Mouse (Mus musculus) cerebellum, adult 8-10 months (tissue): Measurements from ENCODE around the gene Dot1l.

ENCODE experiments used
- DNase-seq: peaks from one replicate; pipeline ENCODE4 v3.0.0; 2022

Gene Dot1l

DNA sequence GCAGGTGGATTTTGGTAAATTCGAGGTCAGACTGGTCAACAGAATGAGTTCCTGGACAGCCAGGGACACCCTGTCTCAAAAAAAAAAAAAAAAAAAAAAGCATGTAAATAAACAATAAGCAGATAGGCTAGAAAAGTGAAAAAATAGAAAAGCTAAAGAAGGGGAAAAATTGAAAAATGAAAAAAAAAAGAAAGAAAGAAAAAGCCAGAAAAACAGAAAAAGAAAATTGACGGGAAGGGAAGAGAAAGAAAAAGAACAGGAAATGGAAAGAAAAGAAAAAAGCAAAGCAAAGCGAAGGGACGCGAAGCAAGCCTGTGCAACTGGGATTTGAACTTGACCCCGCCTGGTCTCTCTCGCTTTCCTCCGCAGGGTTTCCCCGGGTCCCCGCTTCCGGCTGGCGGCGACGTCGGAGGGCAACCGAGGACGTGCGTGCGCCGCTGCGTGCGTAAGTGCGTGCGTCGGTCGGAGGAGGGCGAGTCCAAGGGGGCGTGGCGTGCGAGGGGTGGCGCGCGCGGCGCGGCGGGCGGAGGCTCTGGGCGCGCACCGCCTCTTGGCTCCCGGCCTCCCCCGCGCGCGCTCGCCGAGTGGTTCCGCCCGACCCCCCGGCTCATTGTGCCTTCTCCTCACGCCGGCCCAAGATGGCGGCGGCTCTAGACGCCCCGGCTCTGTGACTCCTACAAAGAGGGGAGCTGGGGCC lies at the start of gene Dot1l:
Gene Dot1l, plus strand, starts transcription at position 613 of the 697 bp plus-strand sequence.
- DNase-seq, result peak; percentile 98

DNA sequence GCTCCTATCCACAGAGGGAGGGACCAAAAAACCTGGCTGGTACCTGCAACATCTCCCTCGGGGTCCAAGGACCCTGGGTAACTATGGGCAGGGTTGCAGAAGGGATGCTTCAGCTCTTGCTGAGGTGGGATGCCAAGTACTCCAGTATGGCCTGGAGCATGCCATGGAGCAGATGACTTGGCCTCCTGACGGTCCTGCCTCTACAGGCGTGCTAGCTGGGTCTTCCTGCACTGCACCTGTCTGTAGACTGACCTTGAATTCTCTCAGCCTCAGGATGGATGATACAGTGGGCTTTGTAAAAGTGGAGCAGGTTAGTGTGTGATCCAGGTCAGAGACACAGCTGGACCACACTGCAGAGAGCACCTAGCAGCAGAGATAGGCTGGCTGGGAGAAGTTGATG lies 49.5 kb upstream of the Dot1l start:
- DNase-seq, result no peak

DNA sequence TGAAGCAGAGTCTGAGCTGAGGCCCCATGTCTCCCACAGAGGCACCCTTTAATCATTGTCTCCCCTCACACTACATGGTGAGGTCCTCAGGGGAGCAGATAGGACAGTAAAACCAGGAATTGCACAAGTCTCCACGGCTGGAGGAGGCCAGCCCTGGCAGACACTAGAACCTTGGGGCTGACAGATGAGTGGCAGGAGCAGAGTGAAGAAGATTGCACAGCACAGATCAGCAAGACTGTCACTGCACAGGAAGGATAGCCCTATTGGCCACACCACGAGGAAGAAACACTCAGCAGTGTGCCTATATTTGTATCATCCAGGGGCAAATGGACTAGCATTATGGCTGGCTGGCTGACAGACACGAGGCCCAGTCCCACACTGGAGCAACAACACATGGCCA lies 44.2 kb upstream of the Dot1l start:
- DNase-seq, result no peak

DNA sequence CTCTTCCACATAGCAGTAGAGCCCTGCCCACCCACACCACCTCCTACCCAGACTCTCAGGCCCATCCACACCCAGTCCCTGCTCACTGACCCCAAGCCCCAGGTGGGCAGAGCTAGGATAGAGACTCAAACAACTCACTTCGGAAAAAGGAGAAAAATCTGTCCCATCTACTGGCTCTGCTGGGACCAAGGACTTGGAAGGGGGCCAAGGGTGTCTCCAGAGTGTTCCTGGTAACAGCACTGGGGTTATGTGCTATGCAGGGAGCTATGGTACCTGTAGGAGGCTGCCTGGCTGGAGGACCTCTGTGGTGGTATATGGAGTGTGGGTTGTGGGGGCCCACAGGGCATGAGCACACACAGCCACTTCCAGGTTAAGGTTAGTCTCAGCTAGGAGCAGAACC lies 37.7 kb upstream of the Dot1l start:
- DNase-seq, result no peak

DNA sequence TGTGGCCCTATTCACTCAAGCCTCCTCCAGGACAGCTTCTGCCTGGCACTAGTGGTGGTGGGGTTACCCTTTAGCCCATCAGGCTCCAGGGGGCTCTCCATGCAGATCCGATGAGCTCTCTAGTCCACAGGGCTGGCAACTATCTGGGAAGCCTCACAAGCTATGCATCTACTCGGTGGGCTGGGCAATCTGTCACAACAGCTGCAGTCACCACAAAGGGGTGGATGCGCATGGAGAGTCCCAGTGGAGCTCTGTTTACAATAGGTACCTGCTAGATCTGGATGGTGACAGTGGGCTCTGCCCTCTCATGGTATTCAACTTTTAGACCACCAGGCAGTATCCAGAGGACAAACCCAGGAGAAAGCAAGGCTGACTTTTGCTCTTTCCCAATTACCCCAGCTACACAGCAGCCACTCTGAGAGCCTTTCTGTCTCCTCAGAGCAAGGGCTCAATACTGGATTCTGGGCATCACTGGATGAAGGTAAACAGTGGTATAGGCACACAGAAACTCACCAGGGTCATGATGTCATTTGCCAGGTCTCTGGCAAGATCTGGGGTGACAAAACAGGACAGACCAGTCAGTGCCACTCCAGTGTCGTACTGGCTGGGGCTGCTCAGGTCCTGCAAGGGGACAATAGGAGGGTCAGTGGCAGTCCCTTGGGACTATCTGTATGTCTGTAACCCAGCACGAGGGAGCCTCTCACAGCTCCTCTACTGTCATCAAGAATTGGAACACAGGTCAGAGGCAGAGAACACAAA lies 27.5 kb upstream of the Dot1l start:
- DNase-seq, result no peak

DNA sequence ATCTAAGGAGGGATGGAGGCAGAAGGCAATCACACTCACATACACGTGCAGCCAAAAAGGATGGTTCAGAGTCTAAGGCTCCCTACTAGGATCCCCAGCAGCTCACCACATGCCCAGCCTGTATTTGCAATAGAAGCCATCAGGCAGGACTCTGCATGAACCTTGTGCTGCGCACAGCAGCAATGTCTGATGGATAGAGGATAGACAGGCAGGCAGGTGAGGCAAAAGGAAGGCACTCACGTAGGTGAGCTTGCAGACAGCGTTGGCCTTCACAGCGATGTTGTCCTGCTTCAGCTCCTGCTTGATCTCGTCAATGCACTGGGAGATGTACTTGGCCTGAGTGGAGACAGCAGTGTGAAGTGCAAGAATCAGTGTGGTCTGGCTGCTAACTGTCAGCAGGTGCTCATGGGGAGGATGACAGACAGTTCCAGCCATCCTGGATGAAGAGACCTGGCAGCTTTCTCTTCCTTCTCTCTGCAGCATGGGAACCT lies 22.4 kb upstream of the Dot1l start:
- DNase-seq, result no peak

DNA sequence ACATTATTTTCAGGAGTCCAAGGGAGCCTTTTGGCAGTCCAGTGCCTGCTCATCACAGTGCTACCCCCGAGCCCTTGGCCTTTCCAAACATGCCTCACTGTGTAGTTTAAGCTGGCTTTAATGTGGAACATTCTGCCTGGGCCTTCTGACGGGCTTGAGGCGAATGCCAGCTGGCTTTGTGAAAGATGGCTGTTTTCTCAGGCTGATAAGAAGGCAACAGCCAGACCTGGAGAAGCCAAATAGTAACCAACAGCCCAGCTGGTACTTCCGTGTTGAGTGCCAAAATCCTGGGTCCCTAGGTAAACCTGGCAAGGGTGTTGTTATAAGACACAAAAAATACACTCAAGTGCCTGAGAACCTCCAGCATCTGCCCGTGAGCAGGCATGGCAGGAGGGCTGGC lies 18.3 kb upstream of the Dot1l start:
- peak; percentile 56 for DNase-seq

DNA sequence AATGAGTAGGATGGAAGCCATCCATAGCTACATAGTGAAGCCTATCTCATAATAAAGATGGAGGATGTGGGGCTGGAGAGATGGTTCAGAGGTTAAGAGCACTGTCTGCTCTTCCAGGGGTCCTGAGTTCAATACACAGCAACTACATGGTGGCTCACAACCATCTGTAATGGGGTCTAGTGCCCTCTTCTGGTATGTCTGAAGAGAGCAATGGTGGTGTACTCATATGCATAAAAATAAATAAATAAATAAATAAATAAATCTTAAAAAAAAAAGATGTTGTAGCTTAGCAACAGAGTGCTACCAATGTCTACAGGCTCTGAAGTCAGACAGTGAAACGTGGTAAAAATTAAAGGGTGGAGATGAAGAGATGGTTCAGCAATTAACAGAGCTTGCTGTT lies 16.3 kb upstream of the Dot1l start:
- DNase-seq, result no peak

DNA sequence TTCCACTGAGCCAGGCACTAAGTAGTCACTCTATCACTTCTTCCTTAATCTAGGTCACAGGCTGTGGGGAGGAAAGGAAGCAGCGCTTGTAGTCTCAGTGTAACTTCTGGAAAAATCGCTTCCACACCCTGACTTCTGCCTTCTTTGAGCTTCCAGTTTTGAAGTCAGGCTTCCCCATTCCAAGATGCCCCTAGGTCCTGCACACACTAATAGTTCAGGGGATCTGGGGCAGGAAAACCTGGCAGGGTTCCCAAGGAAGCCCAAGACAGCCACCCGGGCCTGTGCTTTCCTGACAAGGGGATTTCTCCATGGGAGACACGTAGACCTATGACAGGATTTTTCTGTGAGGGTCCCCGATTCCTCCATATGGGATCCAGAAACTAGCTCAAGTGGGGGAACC lies 13.9 kb upstream of the Dot1l start:
- no peak for DNase-seq

DNA sequence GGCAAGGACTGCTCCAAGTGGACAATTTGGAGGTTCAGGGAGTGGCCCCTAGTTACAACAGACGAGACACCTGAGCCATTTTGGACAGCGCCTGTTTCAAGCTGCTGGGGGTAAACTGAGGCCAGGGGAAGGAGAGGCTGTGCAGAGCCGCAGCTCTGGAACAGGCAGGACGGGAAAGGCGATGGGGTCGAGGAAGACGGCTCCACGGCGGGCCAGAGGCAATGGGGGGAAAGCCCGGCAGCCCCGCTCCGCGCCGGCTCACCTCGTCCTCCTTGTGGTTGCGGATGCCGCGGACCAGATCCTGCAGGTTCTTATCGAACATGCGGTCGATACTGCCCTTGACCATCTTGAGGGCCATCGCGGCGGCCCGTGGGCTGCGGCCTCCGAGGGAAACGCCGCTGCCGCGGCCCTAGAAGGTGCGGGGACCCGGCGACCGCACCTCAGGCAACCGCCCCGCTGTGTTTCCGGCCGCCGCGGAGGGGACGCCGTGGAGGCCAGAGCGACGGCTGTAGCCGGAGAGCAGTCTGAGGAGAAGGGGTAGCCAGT lies 13.3 kb upstream of the Dot1l start:
- DNase-seq, result peak; percentile 53

DNA sequence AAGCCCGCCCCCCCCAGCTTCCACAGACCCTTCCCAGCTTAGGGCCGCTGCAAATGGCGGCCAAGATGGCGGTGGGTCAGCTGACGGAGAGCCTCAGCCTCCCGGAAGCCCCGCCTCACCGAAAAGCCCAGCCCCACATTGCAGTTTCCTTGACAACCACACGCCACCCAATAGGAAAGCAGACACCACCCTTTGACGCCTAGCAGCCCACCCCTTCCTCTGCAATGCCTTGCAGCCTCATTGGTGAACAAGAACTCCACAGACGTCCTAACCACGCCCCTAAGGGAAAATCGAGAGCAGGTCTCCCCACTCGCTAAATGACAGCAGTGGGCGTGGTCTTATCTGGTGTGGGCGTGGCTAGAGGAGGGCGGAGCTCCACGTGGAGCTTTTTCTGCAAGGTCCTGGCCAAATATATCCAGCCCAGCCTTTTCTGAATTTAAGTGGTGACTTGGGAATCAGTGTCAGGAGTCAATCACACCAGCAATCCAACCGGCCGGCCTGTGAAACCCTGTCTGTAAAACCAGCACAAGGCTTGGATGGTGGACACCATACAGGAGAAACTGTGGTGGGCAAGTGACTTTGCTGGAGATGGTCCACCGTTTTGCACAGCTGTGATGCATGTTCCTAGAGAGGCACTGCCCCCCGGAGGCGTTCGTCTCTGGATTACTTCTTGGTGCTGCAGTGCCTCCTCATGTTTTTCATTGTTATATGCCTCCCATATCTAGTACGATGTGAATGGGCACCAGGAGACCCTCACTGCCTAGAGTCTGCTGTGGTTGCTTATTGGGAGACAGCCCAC lies 12.6 kb upstream of the Dot1l start, which contains the start of gene Ap3d1:
Gene Ap3d1, minus strand, starts transcription at position 85 of the 799 bp plus-strand sequence.
- peak; percentile 97 for DNase-seq

DNA sequence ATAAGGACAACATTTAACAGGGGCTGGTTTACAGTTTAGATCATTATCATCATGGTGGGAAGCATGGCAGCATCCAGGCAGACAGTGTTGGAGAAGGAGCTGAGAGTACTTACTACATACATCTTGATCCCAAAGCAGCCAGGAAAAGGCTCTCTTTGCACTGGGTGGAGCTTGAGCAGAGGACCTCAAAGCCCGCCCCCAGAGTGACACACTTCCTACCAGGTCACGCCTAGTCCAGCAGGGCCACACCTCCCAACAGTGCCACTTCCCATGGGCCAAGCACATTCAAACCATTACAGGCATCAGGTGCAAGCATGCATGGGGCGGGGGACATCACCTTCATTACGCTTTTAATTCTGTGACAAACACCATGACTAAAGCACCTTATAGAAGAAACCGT lies 10.7 kb upstream of the Dot1l start:
- DNase-seq, result no peak

DNA sequence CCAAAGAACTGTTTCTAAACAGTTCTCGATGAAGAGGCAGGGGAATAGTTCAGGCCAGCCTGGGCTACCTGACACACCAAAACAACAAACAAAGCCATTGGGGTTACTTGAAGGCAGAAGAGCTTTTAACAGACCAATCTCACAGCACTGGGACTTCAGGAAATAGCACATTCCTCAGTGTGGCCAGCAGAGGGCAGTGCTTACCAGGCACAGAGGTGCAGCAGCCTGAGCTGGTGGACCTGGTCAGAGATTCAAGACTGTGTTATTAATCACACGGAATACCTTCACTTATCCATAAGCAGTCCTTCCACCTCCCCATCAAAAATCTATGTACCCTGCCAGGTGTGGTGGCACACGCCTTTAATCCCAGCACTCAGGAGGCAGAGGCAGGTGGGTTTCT lies 7.6 kb upstream of the Dot1l start:
- DNase-seq, result peak; percentile 83

DNA sequence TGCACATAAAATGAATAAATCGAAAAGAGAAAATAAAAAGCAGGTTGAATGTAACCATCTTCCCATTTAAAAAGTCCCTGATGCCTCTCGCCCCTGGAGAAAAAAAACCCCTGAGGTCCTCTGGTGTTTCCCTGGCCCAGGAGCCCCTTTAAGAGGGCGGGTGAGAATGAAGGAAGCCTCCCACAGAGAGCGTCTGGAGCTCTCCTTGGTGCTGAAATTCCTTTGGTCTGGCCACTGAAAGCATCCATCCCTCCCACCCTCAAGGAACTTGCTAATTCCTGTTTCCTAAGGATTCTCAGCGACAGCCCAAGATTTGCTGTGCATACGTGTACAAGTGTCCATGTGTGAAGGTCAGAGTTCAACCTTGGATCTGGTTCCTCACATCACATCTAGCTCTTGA lies 6.4 kb upstream of the Dot1l start:
- no peak for DNase-seq

DNA sequence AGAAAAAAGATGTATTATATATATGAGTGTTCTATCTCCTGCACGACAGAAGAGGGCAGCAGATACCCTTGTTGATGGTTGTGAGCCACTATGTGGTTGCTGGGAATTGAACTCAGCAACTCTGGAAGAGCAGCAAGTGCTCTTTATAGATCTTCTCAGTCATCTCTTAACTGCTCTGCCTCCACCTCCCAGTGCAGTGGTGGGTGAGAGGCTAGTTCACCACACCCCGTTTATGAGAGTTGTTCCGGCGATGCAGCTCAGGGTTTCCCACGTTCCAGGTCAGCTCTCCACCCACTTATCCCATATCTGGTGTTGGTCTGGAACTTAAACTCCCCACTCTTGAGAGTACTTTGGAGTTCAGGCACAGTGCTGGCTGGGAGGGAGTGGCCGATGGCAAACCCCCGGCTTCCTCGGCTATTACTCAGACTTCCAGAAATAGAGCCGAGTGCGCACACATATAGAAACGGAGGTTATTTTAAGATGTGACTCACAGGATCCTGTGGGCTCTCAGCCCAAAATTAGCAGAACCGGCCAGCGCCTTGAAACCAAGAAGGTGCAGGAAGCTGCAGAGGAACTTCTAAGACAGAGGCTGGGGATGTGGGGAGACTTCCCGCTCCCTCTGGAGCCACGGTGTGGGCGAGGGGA lies 3.7 kb upstream of the Dot1l start:
- peak; percentile 51 for DNase-seq

DNA sequence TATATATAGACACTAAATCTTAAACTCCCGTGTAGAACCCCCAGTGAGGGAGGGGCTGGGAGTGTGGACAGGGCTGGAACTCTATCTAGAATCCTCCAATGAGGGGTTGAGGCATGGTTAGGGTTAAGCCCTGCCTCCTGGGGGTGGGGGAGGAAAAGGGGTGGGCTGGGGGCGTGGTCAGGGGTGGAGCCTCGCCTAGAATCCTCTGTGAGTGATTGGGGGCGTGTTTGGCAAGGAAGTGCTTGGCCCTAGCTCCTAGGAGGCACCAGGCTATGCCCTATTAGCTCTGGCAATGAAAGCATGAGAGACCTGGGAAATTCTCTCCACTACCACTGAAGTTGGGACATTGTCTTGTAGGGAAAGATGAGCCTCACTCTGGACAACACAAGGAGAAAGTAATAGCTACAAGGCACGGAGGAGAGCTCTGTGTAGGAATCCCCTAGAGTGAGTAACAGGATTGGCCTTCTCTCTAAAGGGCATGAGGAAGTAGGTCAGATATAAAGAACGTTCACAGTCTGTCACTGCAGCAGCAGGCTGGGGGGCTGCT lies 2.9 kb upstream of the Dot1l start:
- no peak for DNase-seq

DNA sequence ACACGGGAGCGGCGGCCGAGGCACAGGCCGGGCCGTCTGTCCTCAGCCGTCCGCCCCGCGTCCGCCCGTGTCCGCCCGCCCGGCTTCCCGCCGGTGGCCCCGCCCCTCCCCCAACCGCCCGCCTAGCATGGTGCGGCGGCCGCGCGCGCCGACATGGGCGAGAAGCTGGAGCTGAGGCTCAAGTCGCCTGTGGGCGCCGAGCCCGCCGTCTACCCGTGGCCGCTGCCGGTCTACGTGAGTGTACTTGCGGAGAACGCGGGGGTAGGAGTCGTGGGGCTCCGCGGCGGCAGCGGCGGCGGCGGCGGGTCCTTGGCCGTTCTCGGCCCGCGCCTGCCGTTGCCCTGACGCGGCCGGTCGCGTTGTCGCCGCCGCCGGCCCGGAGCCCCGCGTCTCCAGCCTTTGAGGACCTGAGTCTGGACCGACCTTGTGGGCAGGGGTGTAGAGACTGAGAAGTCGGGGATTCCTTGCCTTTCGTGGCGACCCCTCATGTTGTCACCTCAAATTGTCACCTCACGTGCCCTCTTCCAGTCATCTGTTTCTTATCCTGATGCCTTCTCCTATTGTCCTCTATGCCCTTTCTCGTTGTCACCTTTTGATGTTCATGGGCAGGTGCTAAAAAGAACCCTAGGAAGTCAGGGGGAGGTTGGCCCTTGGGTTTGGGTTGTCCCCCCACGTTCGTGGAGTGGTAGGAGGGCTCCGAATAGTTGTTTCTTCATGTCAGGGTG lies 447 bp downstream of the Dot1l start:
- no peak for DNase-seq

DNA sequence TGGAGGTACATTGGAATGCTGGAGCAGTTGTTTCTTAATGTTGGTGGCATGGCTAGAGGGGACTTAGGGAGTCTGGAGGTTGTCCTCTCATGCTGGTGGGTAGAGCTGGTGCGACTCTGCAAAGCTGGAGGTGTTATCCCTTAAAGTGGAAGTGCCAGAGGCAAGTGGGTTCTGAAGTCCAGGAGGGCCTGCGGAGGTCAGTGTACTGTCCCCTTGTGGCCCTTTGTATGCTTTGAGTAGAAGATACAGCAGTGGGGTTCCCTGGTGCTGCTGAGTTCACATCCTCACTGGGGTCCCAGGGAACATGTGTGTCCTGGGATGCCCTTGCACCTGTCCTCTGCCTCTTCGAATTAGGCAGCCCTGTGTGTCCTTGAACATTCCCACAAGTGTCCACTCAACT lies 1.1 kb downstream of the Dot1l start:
- DNase-seq, result no peak

DNA sequence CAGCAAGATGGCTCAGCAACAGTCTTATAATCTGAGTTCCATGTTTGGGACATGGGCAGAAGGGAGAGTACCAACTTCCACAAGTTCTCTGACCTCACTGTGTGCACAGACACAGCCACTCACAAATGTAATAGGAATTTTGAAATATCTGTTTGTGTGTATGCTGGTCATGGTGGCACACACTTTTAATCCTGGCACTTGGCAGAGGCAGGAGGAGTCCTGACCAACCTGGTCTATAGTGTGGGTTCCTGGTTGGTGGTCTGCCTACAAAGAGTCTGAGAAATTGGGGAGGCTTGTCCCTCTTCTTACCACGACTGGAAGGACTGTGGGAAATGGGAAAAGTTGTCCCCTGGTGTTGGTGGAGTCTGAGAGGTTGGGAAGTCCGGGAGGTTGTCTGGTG lies 1.5 kb downstream of the Dot1l start:
- no peak for DNase-seq

DNA sequence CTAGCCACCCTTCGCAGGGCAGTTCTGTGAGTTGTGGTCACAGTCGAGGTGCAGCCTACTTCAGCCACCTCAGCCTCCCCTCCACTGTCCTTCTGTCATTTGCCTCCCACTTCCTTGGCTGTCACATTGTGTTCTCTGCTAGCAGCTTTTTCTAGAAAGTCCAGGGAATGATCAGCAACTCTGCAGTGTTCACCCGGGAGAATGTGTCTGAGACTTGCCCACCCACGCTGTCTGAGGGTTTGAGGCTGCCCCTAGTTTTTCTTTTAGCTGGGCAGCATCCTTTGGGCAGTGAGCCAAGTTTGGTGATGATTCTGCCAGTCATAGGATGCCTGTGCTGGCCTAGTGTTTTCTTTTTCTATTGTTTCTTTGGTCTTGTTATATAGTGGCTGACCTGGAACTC lies 2.0 kb downstream of the Dot1l start:
- DNase-seq, result peak; percentile 52

DNA sequence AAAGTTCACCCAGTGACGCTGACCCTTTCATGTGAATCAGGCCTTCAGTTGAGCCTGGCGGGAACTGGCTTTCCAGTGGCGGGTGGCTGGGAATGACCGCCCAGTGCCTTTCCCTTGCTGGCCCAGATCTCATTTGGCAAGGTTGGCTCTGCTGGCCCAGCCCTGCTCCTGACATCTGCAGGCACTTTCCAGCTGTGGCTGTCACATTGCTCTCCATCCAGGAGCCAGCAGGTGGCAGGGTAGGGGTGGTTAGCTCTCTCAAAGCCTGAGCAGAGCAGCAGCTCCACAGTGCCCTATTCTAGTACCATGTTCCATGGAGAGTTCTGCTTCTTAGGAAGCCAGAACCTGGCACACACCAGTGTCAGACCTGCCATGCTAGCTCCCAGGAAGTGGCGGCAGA lies 2.7 kb downstream of the Dot1l start:
- DNase-seq, result no peak

DNA sequence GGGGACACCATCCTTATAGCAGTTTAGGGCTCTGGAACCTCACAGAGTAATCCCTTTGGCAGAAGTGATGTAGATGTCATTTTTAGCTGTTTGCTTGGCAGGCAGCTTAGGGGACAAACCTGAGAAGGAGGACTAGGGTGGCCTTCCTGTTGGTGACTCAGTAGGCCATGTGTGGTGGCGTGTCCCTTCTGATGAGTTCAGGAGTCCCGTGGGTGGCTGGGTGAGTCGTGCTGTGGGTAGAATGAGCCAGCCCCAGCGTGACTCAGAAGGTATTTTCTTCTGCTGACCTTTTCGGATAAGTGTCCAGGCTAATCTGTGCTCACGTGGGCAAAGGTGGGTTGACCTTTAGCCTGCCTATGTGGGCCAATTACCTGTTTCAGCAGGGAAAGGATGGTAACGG lies 3.6 kb downstream of the Dot1l start:
- no peak for DNase-seq
